Mouse (Mus musculus): ENCODE results near the gene Gm10377.
"Not testable (repeated sequence)": the region's sequence is repeated elsewhere in the genome, so short reads cannot be mapped to it uniquely, and the experiment has no call there.

GRCm38 (mm10) chr14:42797887-42798286 is at the start of gene Gm10377:
- TF ChIP-seq SIN3A (IDR thresholded peaks at IDR 0.05; ENCODE audit: low read length); EP300 (IDR thresholded peaks at IDR 0.05; ENCODE audit: low read length); MAFK (IDR thresholded peaks at IDR 0.05; ENCODE audit: insufficient replicate concordance, low read length): not testable (repeated sequence)

All from CH12.LX (cell line).